Mouse (Mus musculus): ENCODE results near the gene Gm3776. TPM values are rescaled to one million over a fixed set of nuclear protein-coding genes. Genes with fewer than 3 reads are reported as not detected.
"Not testable (repeated sequence)": the region's sequence is repeated elsewhere in the genome, so short reads cannot be mapped to it uniquely, and the experiment has no call there.

Gene Gm3776
- polyA plus RNA-seq (2015; fragmentation: Nextera tagmentation; extraction: Ambion mirVana): not detected in 2 replicates

- not testable (repeated sequence) for ATAC-seq (ENCODE audit: low FRiP score, low read depth); H3K4me3 ChIP-seq; H3K36me3 ChIP-seq; H3K9ac ChIP-seq; H3K9me3 ChIP-seq; H3K27me3 ChIP-seq; H3K4me2 ChIP-seq (replicated peaks); H3K4me1 ChIP-seq; H3K27ac ChIP-seq
- WGBS: 69% methylated on average over 2 of the region's 3 CpGs
Observed at GRCm38 (mm10) chr9:78256914-78257313, at the start of gene Gm3776. Gene Gm3776, plus strand, starts transcription at chr9:78257129.

- ATAC-seq (ENCODE audit: low FRiP score, low read depth): no peak
- Histone ChIP-seq H3K4me3 (no peak overlapping the region), H3K9ac (no peak overlapping the region), H3K9me3 (no peaks in the 10 kb centered on the region), H3K36me3 (peaks cover 49% of the 10 kb centered on the region), H3K27ac (no peak overlapping the region), H3K27me3 (no peaks in the 10 kb centered on the region), H3K4me2 (replicated peaks) (no peak overlapping the region), H3K4me1 (no peaks in the 10 kb centered on the region)
- 34% methylated on average over 4 of the region's 4 CpGs for WGBS
Observed at GRCm38 (mm10) chr9:78208956-78209355, 48.0 kb upstream of the Gm3776 start.

- Histone ChIP-seq H3K27ac (no peak overlapping the region), H3K36me3 (peaks cover 39% of the 10 kb centered on the region), H3K4me1 (no peaks in the 10 kb centered on the region), H3K27me3 (no peaks in the 10 kb centered on the region), H3K9me3 (no peaks in the 10 kb centered on the region), H3K4me3 (no peak overlapping the region), H3K9ac (no peak overlapping the region), H3K4me2 (replicated peaks) (no peak overlapping the region)
- no peak for ATAC-seq (ENCODE audit: low FRiP score, low read depth)
- WGBS: 93% methylated on average over 3 of the region's 3 CpGs
Observed at GRCm38 (mm10) chr9:78210079-78210478, 46.9 kb upstream of the Gm3776 start.

GRCm38 (mm10) chr9:78210821-78211220 is 46.1 kb upstream of the Gm3776 start:
- H3K4me2 ChIP-seq (replicated peaks): no peak overlapping the region
- H3K27me3 ChIP-seq: no peaks in the 10 kb centered on the region
- no peaks in the 10 kb centered on the region for H3K9me3 ChIP-seq
- no peak for ATAC-seq (ENCODE audit: low FRiP score, low read depth)
- H3K9ac ChIP-seq: no peak overlapping the region
- 93% methylated on average over 2 of the region's 2 CpGs for WGBS
- no peak overlapping the region for H3K4me3 ChIP-seq
- H3K27ac ChIP-seq: no peak overlapping the region
- peaks cover 32% of the 10 kb centered on the region for H3K36me3 ChIP-seq
- no peaks in the 10 kb centered on the region for H3K4me1 ChIP-seq

GRCm38 (mm10) chr9:78211521-78211920 is 45.4 kb upstream of the Gm3776 start:
- no peak overlapping the region for H3K4me3 ChIP-seq
- 91% methylated on average over 3 of the region's 3 CpGs for WGBS
- no peak for ATAC-seq (ENCODE audit: low FRiP score, low read depth)
- H3K36me3 ChIP-seq: peaks cover 26% of the 10 kb centered on the region
- H3K4me1 ChIP-seq: no peaks in the 10 kb centered on the region
- H3K27me3 ChIP-seq: no peaks in the 10 kb centered on the region
- no peaks in the 10 kb centered on the region for H3K9me3 ChIP-seq
- no peak overlapping the region for H3K9ac ChIP-seq
- H3K4me2 ChIP-seq (replicated peaks): no peak overlapping the region
- H3K27ac ChIP-seq: no peak overlapping the region

- Histone ChIP-seq H3K9ac (no peak overlapping the region), H3K36me3 (peaks cover 26% of the 10 kb centered on the region), H3K4me3 (no peak overlapping the region), H3K4me2 (replicated peaks) (no peak overlapping the region), H3K27ac (no peak overlapping the region), H3K4me1 (no peaks in the 10 kb centered on the region), H3K27me3 (no peaks in the 10 kb centered on the region), H3K9me3 (no peaks in the 10 kb centered on the region)
- whole genome bisulfite sequencing: 78% methylated on average over 7 of the region's 7 CpGs
- ATAC-seq (ENCODE audit: low FRiP score, low read depth): no peak
Observed at GRCm38 (mm10) chr9:78212341-78213049, 44.4 kb upstream of the Gm3776 start.

- 81% methylated on average over 4 of the region's 4 CpGs for WGBS
- H3K9me3 ChIP-seq: no peaks in the 10 kb centered on the region
- no peak overlapping the region for H3K4me3 ChIP-seq
- H3K9ac ChIP-seq: no peak overlapping the region
- no peaks in the 10 kb centered on the region for H3K36me3 ChIP-seq
- H3K4me1 ChIP-seq: no peaks in the 10 kb centered on the region
- no peak for ATAC-seq (ENCODE audit: low FRiP score, low read depth)
- H3K4me2 ChIP-seq (replicated peaks): no peak overlapping the region
- H3K27me3 ChIP-seq: no peaks in the 10 kb centered on the region
- no peak overlapping the region for H3K27ac ChIP-seq
Observed at GRCm38 (mm10) chr9:78217074-78217473, 39.9 kb upstream of the Gm3776 start.

GRCm38 (mm10) chr9:78222616-78223015 is 34.3 kb upstream of the Gm3776 start:
- H3K4me3 ChIP-seq: no peak overlapping the region
- H3K4me1 ChIP-seq: 0 out of 2 replicates have a peak, but pooled peaks cover 2% of the 10 kb centered on the region
- H3K9ac ChIP-seq: no peak overlapping the region
- 78% methylated on average over 8 of the region's 8 CpGs for WGBS
- no peaks in the 10 kb centered on the region for H3K9me3 ChIP-seq
- no peak overlapping the region for H3K27ac ChIP-seq
- ATAC-seq (ENCODE audit: low FRiP score, low read depth): no peak
- no peaks in the 10 kb centered on the region for H3K36me3 ChIP-seq
- H3K27me3 ChIP-seq: no peaks in the 10 kb centered on the region
- no peak overlapping the region for H3K4me2 ChIP-seq (replicated peaks)

- Histone ChIP-seq H3K9ac (no peak overlapping the region), H3K4me2 (replicated peaks) (no peak overlapping the region), H3K27ac (no peak overlapping the region), H3K4me1 (0 out of 2 replicates have a peak, but pooled peaks cover 2% of the 10 kb centered on the region), H3K9me3 (no peaks in the 10 kb centered on the region), H3K36me3 (no peaks in the 10 kb centered on the region), H3K4me3 (no peak overlapping the region), H3K27me3 (no peaks in the 10 kb centered on the region)
- 61% methylated on average over 10 of the region's 10 CpGs for WGBS
- ATAC-seq (ENCODE audit: low FRiP score, low read depth): no peak
Observed at GRCm38 (mm10) chr9:78223221-78223902, 33.6 kb upstream of the Gm3776 start.

- H3K36me3 ChIP-seq: no peaks in the 10 kb centered on the region
- H3K27me3 ChIP-seq: no peaks in the 10 kb centered on the region
- H3K9ac ChIP-seq: no peak overlapping the region
- 0 out of 2 replicates have a peak, but pooled peaks cover 2% of the 10 kb centered on the region for H3K4me1 ChIP-seq
- no peak overlapping the region for H3K27ac ChIP-seq
- H3K4me2 ChIP-seq (replicated peaks): no peak overlapping the region
- H3K4me3 ChIP-seq: no peak overlapping the region
- no peaks in the 10 kb centered on the region for H3K9me3 ChIP-seq
- 75% methylated on average over 2 of the region's 2 CpGs for WGBS
- no peak for ATAC-seq (ENCODE audit: low FRiP score, low read depth)
Observed at GRCm38 (mm10) chr9:78224418-78224817, 32.5 kb upstream of the Gm3776 start.

GRCm38 (mm10) chr9:78225304-78225703 is 31.6 kb upstream of the Gm3776 start:
- 78% methylated on average over 11 of the region's 11 CpGs for whole genome bisulfite sequencing
- no peak for ATAC-seq (ENCODE audit: low FRiP score, low read depth)

GRCm38 (mm10) chr9:78228122-78228521 is 28.8 kb upstream of the Gm3776 start:
- Histone ChIP-seq H3K4me1 (0 out of 2 replicates have a peak, but pooled peaks cover 2% of the 10 kb centered on the region), H3K36me3 (no peaks in the 10 kb centered on the region), H3K4me3 (no peak overlapping the region), H3K27ac (no peak overlapping the region), H3K9ac (no peak overlapping the region), H3K9me3 (no peaks in the 10 kb centered on the region), H3K4me2 (replicated peaks) (no peak overlapping the region), H3K27me3 (no peaks in the 10 kb centered on the region)
- ATAC-seq (ENCODE audit: low FRiP score, low read depth): no peak
- 90% methylated on average over 2 of the region's 2 CpGs for WGBS

More at GRCm38 (mm10) chr9:78225304-78225703, 31.6 kb upstream of the Gm3776 start:
- Histone ChIP-seq H3K27ac (no peak overlapping the region), H3K27me3 (no peaks in the 10 kb centered on the region), H3K4me3 (no peak overlapping the region), H3K4me1 (0 out of 2 replicates have a peak, but pooled peaks cover 2% of the 10 kb centered on the region), H3K36me3 (no peaks in the 10 kb centered on the region), H3K4me2 (replicated peaks) (no peak overlapping the region), H3K9me3 (no peaks in the 10 kb centered on the region), H3K9ac (no peak overlapping the region)
